Mouse (Mus musculus): ENCODE measurements around the gene Coro1a. TPM values are rescaled to one million over a fixed set of nuclear protein-coding genes. Genes with fewer than 3 reads are reported as not detected.
"Not testable (repeated sequence)": the region's sequence is repeated elsewhere in the genome, so short reads cannot be mapped to it uniquely, and the experiment has no call there.

Coro1a gene
- total RNA-seq, 2 experiments from 2014 or later: 2.3 to 2.4 TPM

- intact Hi-C loops (cut with DNase I): loop anchor here (1.0 to 10.0 kb wide), 3 partner anchors 50 to 188 kb away; partner anchors contain the start of gene Atxn2l
- Histone ChIP-seq H3K4me3 (no peak overlapping the region), H3K27ac (no peak overlapping the region)
- peak; percentile 95 for TF ChIP-seq CTCF (IDR thresholded peaks at IDR 0.05)
- DNase-seq: peak; percentile 86
Measured at GRCm38 (mm10) chr7:126693256-126693655, 14.3 kb downstream of the Coro1a start.

- H3K4me3 ChIP-seq: no peak overlapping the region
- H3K27ac ChIP-seq: no peak overlapping the region; the same call in 1 of the 2 replicates
- DNase-seq: no peak
- intact Hi-C loops (cut with DNase I): loop anchor here (2.0 to 10.0 kb wide), 2 partner anchors 156 to 188 kb away; partner anchors contain the start of gene Atxn2l
- TF ChIP-seq CTCF (IDR thresholded peaks at IDR 0.05): no peak
Measured at GRCm38 (mm10) chr7:126692426-126692825, 15.2 kb downstream of the Coro1a start.

- Histone ChIP-seq H3K4me3 (no peak overlapping the region), H3K27ac (no peak overlapping the region)
- intact Hi-C loops (cut with DNase I): loop anchor here (1.0 to 10.0 kb wide), 3 partner anchors 12 to 187 kb away; partner anchors contain the start of gene Atxn2l
- TF ChIP-seq CTCF (IDR thresholded peaks at IDR 0.05): no peak
- no peak for DNase-seq
Measured at GRCm38 (mm10) chr7:126691676-126692075, 15.9 kb downstream of the Coro1a start.

GRCm38 (mm10) chr7:126690737-126691136 lies 16.9 kb downstream of the Coro1a start:
- intact Hi-C loops (cut with DNase I): loop anchor here (1.0 to 10.0 kb wide), 2 partner anchors 11 to 186 kb away; partner anchors contain the start of gene Atxn2l
- Histone ChIP-seq H3K27ac (no peak overlapping the region), H3K4me3 (no peak overlapping the region)
- no peak for DNase-seq
- no peak for TF ChIP-seq CTCF (IDR thresholded peaks at IDR 0.05)

GRCm38 (mm10) chr7:126689021-126689420 lies 18.6 kb downstream of the Coro1a start:
- intact Hi-C loops (cut with DNase I): no loop called here
- TF ChIP-seq CTCF (IDR thresholded peaks at IDR 0.05): no peak
- no peak for DNase-seq
- no peak overlapping the region for H3K27ac ChIP-seq
- no peak overlapping the region for H3K4me3 ChIP-seq

GRCm38 (mm10) chr7:126688156-126688555 lies 19.4 kb downstream of the Coro1a start:
- H3K4me3 ChIP-seq; H3K27ac ChIP-seq; DNase-seq; intact Hi-C loops (cut with DNase I): not testable (repeated sequence)

GRCm38 (mm10) chr7:126681221-126681620 lies 26.4 kb downstream of the Coro1a start:
- no peak overlapping the region for H3K27ac ChIP-seq
- no peak for DNase-seq
- intact Hi-C loops (cut with DNase I): no loop called here
- TF ChIP-seq CTCF (IDR thresholded peaks at IDR 0.05): no peak
- no peak overlapping the region for H3K4me3 ChIP-seq

- TF ChIP-seq CTCF (IDR thresholded peaks at IDR 0.05): no peak
- H3K4me3 ChIP-seq: no peak overlapping the region
- DNase-seq: no peak
- intact Hi-C loops (cut with DNase I): loop anchor here (1.0 kb wide), 1 partner anchor 12 kb away; no protein-coding TSS in a partner anchor
- peak overlapping the region; percentile 38; the same call in 1 of the 2 replicates for H3K27ac ChIP-seq
Measured at GRCm38 (mm10) chr7:126679683-126680082, 27.9 kb downstream of the Coro1a start.

GRCm38 (mm10) chr7:126678545-126679341 lies 28.8 kb downstream of the Coro1a start:
- DNase-seq: no peak
- intact Hi-C loops (cut with DNase I): loop anchor here (1.0 kb wide), 1 partner anchor 13 kb away; no protein-coding TSS in a partner anchor
- TF ChIP-seq CTCF (IDR thresholded peaks at IDR 0.05): no peak

GRCm38 (mm10) chr7:126676631-126677220 lies 30.9 kb downstream of the Coro1a start:
- TF ChIP-seq CTCF (IDR thresholded peaks at IDR 0.05): no peak
- peak overlapping the region; percentile 90 for H3K27ac ChIP-seq
- intact Hi-C loops (cut with DNase I): no loop called here
- DNase-seq: no peak
- peak overlapping the region; percentile 68 for H3K4me3 ChIP-seq

More at GRCm38 (mm10) chr7:126678545-126679341, 28.8 kb downstream of the Coro1a start:
- peak overlapping the region; percentile 38 for H3K27ac ChIP-seq
- H3K4me3 ChIP-seq: no peak overlapping the region

GRCm38 (mm10) chr7:126676207-126676606 lies 31.4 kb downstream of the Coro1a start, which contains the start of gene Sult1a1:
Sult1a1 (minus strand) TSS chr7:126676432.
- no peak for TF ChIP-seq CTCF (IDR thresholded peaks at IDR 0.05)
- intact Hi-C loops (cut with DNase I): no loop called here
- Histone ChIP-seq H3K4me3 (peak within 1 kb of the TSS; percentile 68), H3K27ac (peak within 1 kb of the TSS; percentile 90)
- peak; percentile 56 for DNase-seq

- DNase-seq: no peak
- H3K4me3 ChIP-seq: peak overlapping the region; percentile 68
- peak overlapping the region; percentile 90 for H3K27ac ChIP-seq
- intact Hi-C loops (cut with DNase I): no loop called here
- TF ChIP-seq CTCF (IDR thresholded peaks at IDR 0.05): no peak
Measured at GRCm38 (mm10) chr7:126675104-126675503, 32.5 kb downstream of the Coro1a start.

- Histone ChIP-seq H3K27ac (no peak overlapping the region), H3K4me3 (no peak overlapping the region)
- no peak for DNase-seq
- no peak for TF ChIP-seq CTCF (IDR thresholded peaks at IDR 0.05)
- intact Hi-C loops (cut with DNase I): no loop called here
Measured at GRCm38 (mm10) chr7:126672111-126672510, 35.5 kb downstream of the Coro1a start.

Measured in gastrocnemius, adult 2 months (tissue).